Mouse (Mus musculus): ENCODE measurements around the gene Gm26661. TPM values are rescaled to one million over a fixed set of nuclear protein-coding genes. Genes with fewer than 3 reads are reported as not detected.

The Gm26661 gene
- polyA plus RNA-seq, 1 experiment from 2014 or later = not detected

DNA sequence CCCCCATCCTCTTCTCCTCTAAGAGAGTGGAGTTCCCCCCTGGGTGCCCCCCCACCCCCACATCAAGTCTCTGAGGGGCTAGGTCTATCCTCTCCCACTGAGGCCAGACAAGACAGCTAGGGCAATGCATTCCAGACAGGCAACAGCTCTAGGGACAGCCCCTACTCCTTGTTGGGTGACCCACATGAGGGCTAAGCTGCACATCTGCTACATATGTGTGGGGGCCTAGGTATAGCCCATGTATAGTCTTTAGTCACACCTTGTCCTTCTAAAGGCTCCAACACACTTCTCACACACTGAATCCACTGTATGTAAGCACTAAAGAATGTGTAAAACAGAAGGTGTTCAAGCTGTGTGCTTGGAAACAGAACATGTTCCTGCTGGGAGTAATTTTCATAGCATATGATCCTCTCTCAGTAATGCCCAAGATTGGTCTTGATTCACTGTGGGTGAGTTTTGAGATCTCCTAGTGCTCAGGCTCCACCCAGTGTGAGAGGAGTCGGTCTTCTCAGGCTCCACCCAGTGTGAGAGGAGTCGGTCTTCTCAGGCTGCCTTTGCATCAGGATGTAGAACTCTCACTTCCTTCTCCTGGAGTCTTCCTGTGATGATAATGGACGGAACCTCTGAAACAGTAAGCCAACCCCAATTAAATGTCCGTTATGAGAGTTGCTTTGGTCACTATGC is 12.6 kb downstream of the Gm26661 start:
- H3K4me1 ChIP-seq = no peaks in the 10 kb centered on the region
- no peaks in the 10 kb centered on the region for H3K36me3 ChIP-seq
- no peak for ATAC-seq (ENCODE audit: insufficient read depth, low FRiP score, low read depth)
- 55% methylated on average over 4 of the region's 4 CpGs for WGBS
- no peak overlapping the region for H3K4me3 ChIP-seq (replicated peaks)
- H3K9ac ChIP-seq = no peak overlapping the region
- no peak overlapping the region for H3K4me2 ChIP-seq
- no peak overlapping the region for H3K27ac ChIP-seq
- no peaks in the 10 kb centered on the region for H3K9me3 ChIP-seq
- H3K27me3 ChIP-seq (replicated peaks) = no peaks in the 10 kb centered on the region

DNA sequence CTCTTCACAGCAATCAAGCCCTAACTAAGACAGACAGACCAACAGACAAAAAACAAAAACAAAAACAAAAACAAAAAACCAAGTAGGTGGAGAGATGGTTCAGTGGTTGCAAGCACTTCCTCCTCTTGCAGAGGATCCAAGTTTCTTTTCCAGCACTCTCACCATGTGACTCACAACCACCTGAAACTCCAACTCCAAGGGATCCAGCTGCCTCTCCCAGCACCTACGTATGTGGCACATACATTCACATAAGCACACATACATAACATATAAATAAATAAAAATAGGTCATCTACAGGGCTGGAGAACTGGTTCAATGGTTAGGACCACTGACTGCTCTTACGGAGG is 13.1 kb downstream of the Gm26661 start:
- ATAC-seq (ENCODE audit: insufficient read depth, low FRiP score, low read depth) = no peak
- no peak overlapping the region for H3K4me3 ChIP-seq (replicated peaks)
- WGBS = 87% methylated on average over 2 of the region's 2 CpGs
- peaks cover 3% of the 10 kb centered on the region; the same call in 1 of the 2 replicates for H3K4me1 ChIP-seq
- H3K27ac ChIP-seq = no peak overlapping the region
- H3K4me2 ChIP-seq = no peak overlapping the region
- no peaks in the 10 kb centered on the region for H3K9me3 ChIP-seq
- H3K36me3 ChIP-seq = no peaks in the 10 kb centered on the region
- H3K27me3 ChIP-seq (replicated peaks) = no peaks in the 10 kb centered on the region
- no peak overlapping the region for H3K9ac ChIP-seq

DNA sequence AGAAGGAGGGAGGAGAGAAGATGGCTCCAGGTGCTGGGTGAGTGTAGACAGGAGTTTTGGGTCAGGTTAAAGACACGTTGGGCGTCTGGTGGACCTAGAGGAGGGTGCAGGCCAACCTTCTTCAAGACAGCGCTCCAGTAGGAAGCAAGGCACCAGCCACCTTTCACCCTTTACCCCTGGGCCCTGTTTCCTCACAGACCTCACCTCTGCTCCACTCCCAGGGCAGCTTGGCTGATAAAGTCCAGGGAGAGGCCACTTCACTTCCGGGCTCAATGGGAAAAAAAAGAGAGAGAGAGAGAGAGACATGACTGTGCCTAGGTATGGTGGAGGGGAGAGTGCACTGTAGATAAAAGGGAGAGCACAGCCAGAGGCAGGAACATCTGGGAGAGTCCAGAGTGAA is 16.3 kb downstream of the Gm26661 start:
- Histone ChIP-seq H3K27me3 (replicated peaks) (no peaks in the 10 kb centered on the region), H3K27ac (peak overlapping the region; percentile 55), H3K9me3 (no peaks in the 10 kb centered on the region), H3K36me3 (no peaks in the 10 kb centered on the region), H3K9ac (no peak overlapping the region), H3K4me1 (peaks cover 5% of the 10 kb centered on the region; the same call in 1 of the 2 replicates), H3K4me2 (no peak overlapping the region), H3K4me3 (replicated peaks) (no peak overlapping the region)
- 62% methylated on average over 4 of the region's 4 CpGs for WGBS
- ATAC-seq (ENCODE audit: insufficient read depth, low FRiP score, low read depth) = peak; percentile 44

DNA sequence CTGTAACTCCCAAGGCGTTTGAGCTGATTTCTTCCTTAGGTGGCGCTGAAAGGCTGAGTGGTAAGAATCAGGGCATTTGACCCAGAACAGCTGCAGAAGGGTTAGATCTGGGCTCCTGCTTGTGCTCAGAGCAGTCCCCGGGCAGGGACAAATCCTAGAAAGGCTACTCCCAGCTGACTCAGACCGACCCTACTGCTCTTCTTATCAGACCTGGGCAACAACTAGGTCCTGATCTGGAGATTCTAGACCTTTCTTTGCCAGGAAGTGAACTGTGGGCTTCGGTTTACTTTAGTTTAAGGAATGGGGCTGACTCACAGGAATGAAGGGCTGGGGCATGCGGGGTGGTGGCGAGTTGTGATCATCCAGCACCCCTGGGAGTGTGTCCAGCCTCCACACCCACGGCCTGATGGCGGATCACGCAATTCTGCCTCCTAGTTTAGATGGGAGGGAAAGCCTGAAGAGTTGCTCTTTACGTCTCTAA is 17.2 kb downstream of the Gm26661 start:
- no peak overlapping the region for H3K4me2 ChIP-seq
- no peak overlapping the region for H3K9ac ChIP-seq
- H3K36me3 ChIP-seq = no peaks in the 10 kb centered on the region
- H3K9me3 ChIP-seq = no peaks in the 10 kb centered on the region
- 61% methylated on average over 11 of the region's 11 CpGs for WGBS
- ATAC-seq (ENCODE audit: insufficient read depth, low FRiP score, low read depth) = peak; percentile 25; the same call in 1 of the 2 replicates
- no peak overlapping the region for H3K4me3 ChIP-seq (replicated peaks)
- peak overlapping the region; percentile 55; the same call in 1 of the 2 replicates for H3K27ac ChIP-seq
- peaks cover 5% of the 10 kb centered on the region; the same call in 1 of the 2 replicates for H3K4me1 ChIP-seq
- no peaks in the 10 kb centered on the region for H3K27me3 ChIP-seq (replicated peaks)

DNA sequence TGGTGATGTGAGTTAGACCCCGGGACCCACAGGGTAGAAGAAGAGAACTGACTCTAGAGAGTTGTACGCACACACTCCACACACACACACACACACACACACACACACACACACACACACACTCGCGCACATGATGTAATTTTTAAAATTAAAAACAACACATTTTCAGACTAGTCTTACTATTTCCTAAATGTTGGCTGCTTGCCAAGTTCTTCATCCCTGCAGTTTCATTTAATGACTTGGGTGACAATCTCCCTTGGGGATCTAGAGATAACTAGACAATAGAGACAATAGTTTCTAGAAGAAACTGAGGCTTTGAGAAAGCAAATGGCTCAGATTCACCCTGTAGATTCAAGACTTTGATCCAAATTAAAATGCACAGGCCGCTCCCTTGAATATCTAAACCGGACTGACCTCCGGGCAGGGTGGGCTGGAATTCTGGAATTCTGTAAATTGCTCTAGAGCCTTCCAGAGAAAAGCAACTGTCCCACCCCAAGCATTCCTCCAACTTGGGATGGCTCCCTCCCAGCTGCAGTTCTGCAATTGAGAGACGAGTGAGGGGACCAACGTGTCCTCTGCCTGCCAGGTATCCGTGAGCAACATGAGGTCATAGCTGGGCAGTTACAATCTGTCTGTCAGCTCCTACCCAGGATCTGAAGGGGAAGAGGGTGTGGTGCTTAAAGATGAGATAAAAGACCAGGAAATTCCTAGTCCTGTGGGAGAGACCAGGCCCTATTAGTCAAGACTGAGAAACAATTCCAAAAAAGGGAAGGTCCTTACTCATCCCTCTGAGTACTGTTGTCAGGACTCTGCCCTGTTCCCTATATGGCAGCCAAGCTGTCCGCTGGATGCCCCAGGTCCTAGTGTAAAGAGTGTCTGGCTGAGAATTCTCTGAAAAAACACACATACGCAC is 17.9 kb downstream of the Gm26661 start:
- Histone ChIP-seq H3K4me1 (peaks cover 5% of the 10 kb centered on the region; the same call in 1 of the 2 replicates), H3K9ac (no peak overlapping the region), H3K27me3 (replicated peaks) (no peaks in the 10 kb centered on the region), H3K4me2 (no peak overlapping the region), H3K36me3 (no peaks in the 10 kb centered on the region), H3K27ac (peak overlapping the region; percentile 67; the same call in 1 of the 2 replicates), H3K4me3 (replicated peaks) (no peak overlapping the region), H3K9me3 (no peaks in the 10 kb centered on the region)
- peak; percentile 41; the same call in 1 of the 2 replicates for ATAC-seq (ENCODE audit: insufficient read depth, low FRiP score, low read depth)
- 69% methylated on average over 12 of the region's 12 CpGs for WGBS

DNA sequence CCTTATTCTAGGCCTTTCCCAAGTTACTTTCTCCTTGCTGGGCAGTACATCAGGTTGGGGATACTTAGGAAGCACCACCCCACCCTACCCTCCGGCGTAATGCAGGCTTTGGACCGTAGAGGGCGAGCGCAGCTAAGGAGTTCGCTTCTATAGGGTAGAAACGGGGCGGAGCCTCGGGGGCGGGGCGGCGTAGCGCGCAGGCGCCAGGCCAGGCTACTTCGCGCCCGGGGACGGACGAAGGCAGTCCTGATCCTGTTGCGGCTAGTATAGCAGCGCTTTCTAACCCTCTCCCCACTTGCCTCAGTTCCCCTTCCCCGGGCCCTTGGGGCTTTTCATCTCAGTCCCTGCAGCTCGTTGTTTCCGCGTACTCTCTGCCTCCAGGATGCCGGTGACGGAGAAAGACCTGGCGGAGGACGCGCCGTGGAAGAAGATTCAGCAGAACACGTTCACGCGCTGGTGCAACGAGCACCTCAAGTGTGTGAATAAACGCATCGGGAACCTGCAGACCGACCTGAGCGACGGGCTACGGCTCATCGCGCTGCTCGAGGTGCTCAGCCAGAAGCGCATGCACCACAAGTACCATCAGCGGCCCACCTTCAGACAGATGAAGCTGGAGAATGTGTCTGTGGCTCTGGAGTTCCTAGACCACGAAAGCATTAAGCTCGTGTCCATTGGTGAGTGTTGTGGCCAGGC is 26.5 kb downstream of the Gm26661 start, which contains the start of gene Flnb:
TSS of gene Flnb (plus strand) at position 188 of the 693 bp plus-strand sequence.
- Histone ChIP-seq H3K9ac (peak within 1 kb of the TSS; percentile 55), H3K4me3 (replicated peaks) (peak within 1 kb of the TSS; percentile 72), H3K4me1 (peaks cover 31% of the 10 kb centered on the region), H3K27ac (peak within 1 kb of the TSS; percentile 82), H3K27me3 (replicated peaks) (no peaks in the 10 kb centered on the region), H3K4me2 (peak within 1 kb of the TSS; percentile 89), H3K9me3 (no peaks in the 10 kb centered on the region), H3K36me3 (no peaks in the 10 kb centered on the region)
- peak; percentile 96 for ATAC-seq (ENCODE audit: insufficient read depth, low FRiP score, low read depth)
- under 1% methylated on average over 49 of the region's 49 CpGs for WGBS

DNA sequence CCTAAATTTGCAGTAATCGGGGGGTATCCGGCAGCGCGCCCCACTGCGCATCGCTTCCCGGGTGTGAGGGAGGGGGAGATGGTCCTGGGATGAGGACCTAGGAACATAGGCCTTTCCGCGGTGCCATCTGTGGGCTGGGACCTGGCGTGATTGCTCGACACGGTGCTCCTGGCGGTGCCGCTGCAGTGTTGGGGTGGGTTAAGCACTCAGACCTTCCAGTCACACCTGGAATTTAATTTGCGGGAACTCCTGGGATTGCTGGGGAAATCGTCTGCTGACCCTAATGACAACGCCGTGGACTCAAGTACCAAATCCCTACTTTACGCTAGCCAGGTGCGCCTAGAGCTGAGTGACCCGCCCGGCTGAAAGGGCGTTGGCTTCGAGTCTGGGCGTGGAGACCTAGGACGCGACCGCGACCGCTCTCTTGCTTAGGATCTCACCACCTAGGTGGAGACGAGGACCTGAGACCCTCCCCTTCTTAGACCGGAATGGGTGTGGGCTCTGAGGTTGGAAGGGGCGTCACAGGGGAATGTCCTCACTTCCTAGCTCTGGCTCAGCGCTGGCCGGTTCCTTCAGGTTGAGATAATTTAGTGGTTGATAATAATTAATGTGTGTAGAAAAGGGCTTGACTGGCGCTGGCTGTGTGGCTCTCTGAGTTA is 27.2 kb downstream of the Gm26661 start:
- Histone ChIP-seq H3K4me3 (replicated peaks) (peak overlapping the region; percentile 72), H3K27ac (peak overlapping the region; percentile 82), H3K36me3 (no peaks in the 10 kb centered on the region), H3K4me1 (peaks cover 33% of the 10 kb centered on the region), H3K9me3 (no peaks in the 10 kb centered on the region), H3K27me3 (replicated peaks) (no peaks in the 10 kb centered on the region), H3K9ac (peak overlapping the region; percentile 55), H3K4me2 (peak overlapping the region; percentile 89)
- peak; percentile 9; the same call in 1 of the 2 replicates for ATAC-seq (ENCODE audit: insufficient read depth, low FRiP score, low read depth)
- under 1% methylated on average over 36 of the region's 36 CpGs for WGBS

DNA sequence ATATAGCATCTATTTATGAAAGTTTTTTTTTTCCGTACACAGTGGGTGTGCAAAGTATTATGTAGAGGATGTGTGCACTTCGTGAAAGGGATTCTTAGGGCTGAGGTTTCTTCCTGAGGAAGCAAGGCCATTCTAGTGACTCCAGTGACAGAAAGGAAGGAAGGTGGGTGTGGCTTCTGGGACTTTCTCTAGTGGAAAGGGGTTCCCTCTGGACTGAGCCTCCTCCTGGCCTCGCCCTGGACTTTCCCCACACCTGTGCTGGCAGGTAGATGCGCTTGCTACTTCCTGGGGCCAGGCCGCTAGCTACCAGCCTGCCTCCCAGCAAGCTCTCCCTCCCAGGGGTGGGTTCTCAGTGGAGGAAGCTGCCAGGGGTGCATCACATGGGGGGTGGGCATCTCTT is 28.1 kb downstream of the Gm26661 start:
- no peak overlapping the region for H3K9ac ChIP-seq
- WGBS = 52% methylated on average over 5 of the region's 5 CpGs

DNA sequence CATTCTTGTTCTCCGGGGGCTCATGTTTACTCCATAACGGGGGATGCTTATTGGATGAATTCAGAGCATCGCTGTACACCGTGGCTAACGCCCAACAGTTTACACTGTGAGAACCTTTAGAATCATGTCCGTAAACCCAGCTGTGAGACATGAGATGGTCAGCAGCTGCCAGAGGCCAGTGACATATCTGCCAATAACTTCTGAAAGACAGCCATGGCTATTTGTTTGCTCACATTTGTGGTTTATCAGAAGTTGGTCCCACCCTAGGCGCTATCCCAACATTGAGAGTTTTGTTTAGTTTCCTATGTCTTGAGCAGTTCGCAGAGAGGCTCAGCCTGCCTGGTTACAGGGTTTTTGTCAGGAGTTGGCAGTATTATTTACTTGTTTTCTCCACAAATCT is 30.0 kb downstream of the Gm26661 start:
- no peak overlapping the region for H3K9ac ChIP-seq
- 36% methylated on average over 8 of the region's 8 CpGs for WGBS
- no peak overlapping the region for H3K4me3 ChIP-seq (replicated peaks)
- no peaks in the 10 kb centered on the region for H3K36me3 ChIP-seq
- no peak overlapping the region for H3K27ac ChIP-seq
- H3K4me1 ChIP-seq = peaks cover 51% of the 10 kb centered on the region
- no peaks in the 10 kb centered on the region for H3K9me3 ChIP-seq
- 0 out of 2 replicates have a peak overlapping the region, but pooled peaks have one; percentile 23 for H3K4me2 ChIP-seq
- no peak for ATAC-seq (ENCODE audit: insufficient read depth, low FRiP score, low read depth)
- H3K27me3 ChIP-seq (replicated peaks) = no peaks in the 10 kb centered on the region

More for the DNA sequence above, 28.1 kb downstream of the Gm26661 start:
- H3K27me3 ChIP-seq (replicated peaks) = no peaks in the 10 kb centered on the region
- H3K27ac ChIP-seq = no peak overlapping the region; the same call in 1 of the 2 replicates
- H3K9me3 ChIP-seq = no peaks in the 10 kb centered on the region
- no peak for ATAC-seq (ENCODE audit: insufficient read depth, low FRiP score, low read depth)
- no peaks in the 10 kb centered on the region for H3K36me3 ChIP-seq
- peak overlapping the region; percentile 89 for H3K4me2 ChIP-seq
- H3K4me1 ChIP-seq = peaks cover 36% of the 10 kb centered on the region
- peak overlapping the region; percentile 72 for H3K4me3 ChIP-seq (replicated peaks)

DNA sequence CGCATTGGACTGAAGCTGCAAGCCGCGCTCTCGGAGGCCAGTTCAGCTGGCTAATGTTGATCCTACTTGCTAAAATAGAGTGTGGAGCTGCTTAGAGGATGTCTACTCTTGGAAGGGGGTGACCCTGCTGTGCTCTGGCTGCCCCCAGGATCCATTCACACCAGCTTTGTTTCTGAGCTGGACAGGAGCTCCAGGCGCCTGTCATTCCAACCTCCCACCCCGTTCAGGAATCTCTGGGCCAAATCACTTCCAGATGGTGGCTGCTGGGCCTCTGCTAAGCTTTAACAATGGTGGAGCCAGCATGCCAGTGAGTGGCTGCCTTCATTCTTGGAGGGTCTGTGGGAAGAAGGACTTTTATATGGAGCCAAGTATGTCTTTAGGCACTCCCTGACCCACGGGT is 31.3 kb downstream of the Gm26661 start:
- H3K9ac ChIP-seq = no peak overlapping the region
- ATAC-seq (ENCODE audit: insufficient read depth, low FRiP score, low read depth) = no peak
- WGBS = 62% methylated on average over 7 of the region's 7 CpGs
- H3K4me1 ChIP-seq = peaks cover 58% of the 10 kb centered on the region
- no peaks in the 10 kb centered on the region for H3K27me3 ChIP-seq (replicated peaks)
- no peaks in the 10 kb centered on the region for H3K9me3 ChIP-seq
- no peak overlapping the region for H3K4me2 ChIP-seq
- H3K36me3 ChIP-seq = no peaks in the 10 kb centered on the region
- 0 out of 2 replicates have a peak overlapping the region, but pooled peaks have one; percentile 11 for H3K27ac ChIP-seq
- H3K4me3 ChIP-seq (replicated peaks) = no peak overlapping the region

All from stomach, embryonic 15.5 days (tissue).